Mouse (Mus musculus) bone marrow macrophage, adult 2 months (primary cell): ENCODE data around the gene Astn1. TPM values are rescaled to one million over a fixed set of nuclear protein-coding genes. Genes with fewer than 3 reads are reported as not detected.

ENCODE experiments used
- H3K27ac ChIP-seq: 2 replicates; pipeline ENCODE4 v1.5.1; 2012; ENCODE audit warnings: low read depth, low read length; ENCODE audit not compliant: insufficient read depth
- H3K4me1 ChIP-seq: 2 replicates; pipeline ENCODE4 v1.6.1; 2012; ENCODE audit warnings: low read length; ENCODE audit not compliant: control insufficient read depth, insufficient read depth
- H3K4me3 ChIP-seq: 2 replicates; pipeline ENCODE4 v1.5.1; 2012; ENCODE audit warnings: mild to moderate bottlenecking, low read length, moderate library complexity; ENCODE audit not compliant: insufficient read depth
- CTCF ChIP-seq: IDR thresholded peaks from 2 replicates; pipeline ENCODE4 v1.5.1; 2012; ENCODE audit warnings: low read depth, mild to moderate bottlenecking, low read length, moderate library complexity
- POLR2A ChIP-seq: IDR thresholded peaks from 2 replicates; pipeline ENCODE4 v1.6.1; 2012; ENCODE audit warnings: mild to moderate bottlenecking, low read depth, low read length, borderline replicate concordance
- polyA plus RNA-seq: library from polyadenylated mRNA; stranded (reverse); fragments of >200 nt; gene quantifications from 2 replicates; pipeline ENCODE4 v1.2.4, GENCODE M21; 2012; ENCODE audit not compliant: missing spikeins, insufficient read depth, insufficient read length

Astn1 gene
- polyA plus RNA-seq, 1 experiment: not detected

DNA sequence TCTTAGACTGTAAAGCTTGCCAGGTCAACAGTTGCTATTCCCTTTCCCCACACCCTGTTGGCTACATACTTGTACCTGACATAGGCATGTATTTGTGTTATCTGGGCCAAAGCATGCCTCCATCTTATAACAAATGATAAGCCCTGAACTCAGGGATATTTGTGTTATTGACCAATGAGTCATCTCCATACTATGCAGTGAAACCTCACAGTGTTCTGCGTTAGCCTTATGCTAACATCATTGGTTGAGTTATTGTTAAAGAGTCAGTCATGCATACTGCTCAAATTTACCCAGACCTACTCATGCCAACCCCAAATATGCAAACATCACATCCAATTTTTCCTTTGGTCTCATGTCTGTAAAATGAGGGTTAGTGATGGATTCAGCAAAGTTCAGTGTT, 339.3 kb downstream of the Astn1 start:
- no peak overlapping the region for H3K27ac ChIP-seq
- H3K4me3 ChIP-seq: no peak overlapping the region
- H3K4me1 ChIP-seq: no peaks in the 10 kb centered on the region
- no peak for TF ChIP-seq POLR2A
- TF ChIP-seq CTCF: no peak

GRCm38 (mm10) chr1:158713301-158714095, 351.4 kb downstream of the Astn1 start:
- Histone ChIP-seq H3K4me3 (no peak overlapping the region), H3K27ac (no peak overlapping the region), H3K4me1 (no peaks in the 10 kb centered on the region)
- TF ChIP-seq CTCF (no peak), POLR2A (no peak)

GRCm38 (mm10) chr1:158732868-158733496, 370.9 kb downstream of the Astn1 start:
- no peak overlapping the region for H3K27ac ChIP-seq
- TF ChIP-seq POLR2A: no peak
- TF ChIP-seq CTCF: no peak
- H3K4me1 ChIP-seq: no peaks in the 10 kb centered on the region
- H3K4me3 ChIP-seq: no peak overlapping the region

DNA sequence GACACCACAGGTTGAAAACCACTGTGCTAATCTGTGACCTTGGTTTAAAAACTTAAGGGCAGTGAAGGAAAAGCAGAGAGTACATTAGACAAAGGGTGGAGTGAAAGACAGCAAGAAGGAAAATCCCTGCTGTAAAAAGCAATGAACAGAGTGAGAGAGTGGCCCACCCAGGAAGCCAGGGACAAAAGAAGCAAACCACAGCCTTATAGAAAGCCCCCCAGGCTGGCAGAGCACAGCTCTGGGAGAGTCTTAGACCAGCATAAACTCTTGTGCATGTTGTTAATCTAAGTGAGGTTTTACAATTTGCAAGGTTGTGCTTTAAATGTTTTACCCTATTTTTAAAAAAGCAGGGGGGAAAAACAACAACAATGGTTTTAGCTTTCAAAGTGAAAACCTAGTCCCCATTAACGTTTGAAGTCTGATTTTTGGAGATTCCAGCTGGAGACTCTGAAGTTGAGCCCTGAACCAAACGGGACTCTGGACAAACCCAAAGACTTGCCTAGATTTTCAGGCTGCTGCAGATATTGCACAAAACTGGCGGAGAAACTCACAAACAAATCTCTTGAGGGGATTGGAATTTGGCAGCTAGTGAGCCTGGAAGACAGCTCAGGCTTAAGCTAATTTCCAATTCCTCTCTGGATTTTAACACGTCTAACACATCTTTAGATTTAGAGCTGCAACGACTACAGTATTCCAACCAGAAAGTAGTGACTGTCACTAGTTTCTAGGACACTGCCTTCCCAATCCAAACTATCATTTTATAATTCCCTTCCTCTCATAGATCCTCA, 377.3 kb downstream of the Astn1 start:
- TF ChIP-seq CTCF (no peak), POLR2A (no peak)
- Histone ChIP-seq H3K4me3 (no peak overlapping the region), H3K27ac (no peak overlapping the region), H3K4me1 (no peaks in the 10 kb centered on the region)

GRCm38 (mm10) chr1:158740161-158740766, 378.2 kb downstream of the Astn1 start:
- Histone ChIP-seq H3K4me3 (no peak overlapping the region), H3K27ac (no peak overlapping the region), H3K4me1 (no peaks in the 10 kb centered on the region)
- no peak for TF ChIP-seq CTCF
- TF ChIP-seq POLR2A: no peak

GRCm38 (mm10) chr1:158740949-158741348, 378.9 kb downstream of the Astn1 start:
- no peak overlapping the region for H3K27ac ChIP-seq
- TF ChIP-seq CTCF: no peak
- no peaks in the 10 kb centered on the region for H3K4me1 ChIP-seq
- H3K4me3 ChIP-seq: no peak overlapping the region

Other genes with a start within 250 kb of the Astn1 start
- gene Brinp2, start 5.9 kb upstream of the Astn1 start, polyA plus RNA-seq: 0.20 TPM in 1 of 2 replicates, not detected in the other